Mouse (Mus musculus): ENCODE results near the gene Oit3. TPM values are rescaled to one million over a fixed set of nuclear protein-coding genes. Genes with fewer than 3 reads are reported as not detected.

The Oit3 gene
- total RNA-seq, 1 experiment from 2014 or later, result 0.35 TPM

GRCm38 (mm10) chr10:59378728-59379127, 62.9 kb downstream of the Oit3 start:
- ATAC-seq (ENCODE audit: extremely low read depth, insufficient number of reproducible peaks, low FRiP score, poor library complexity, severe bottlenecking), result no peak

GRCm38 (mm10) chr10:59377906-59378305, 63.7 kb downstream of the Oit3 start:
- ATAC-seq (ENCODE audit: extremely low read depth, insufficient number of reproducible peaks, low FRiP score, poor library complexity, severe bottlenecking), result no peak

Other genes starting within 250 kb of the Oit3 start
- gene Sept10, start 219.9 kb downstream of the Oit3 start, total RNA-seq (2017), result 8.5 and 9.8 TPM in 2 replicates
- gene Sowahc, start 219.8 kb downstream of the Oit3 start, total RNA-seq (2017), result 10.3 and 15.4 TPM in 2 replicates
- gene P4ha1, start 118.5 kb downstream of the Oit3 start, total RNA-seq (2017), result 17.1 and 19.8 TPM in 2 replicates
- 2.5 and 4.1 TPM in 2 replicates for gene Gm10273, start 46.1 kb downstream of the Oit3 start, total RNA-seq (2017)
- not detected in 2 replicates for gene Pla2g12b, start 38.1 kb downstream of the Oit3 start, total RNA-seq (2017)
- not detected in 2 replicates for gene Gm10322, start 174.3 kb upstream of the Oit3 start, total RNA-seq (2017)
- 15.8 and 17.7 TPM in 2 replicates for gene Mcu, start 174.9 kb upstream of the Oit3 start, total RNA-seq (2017)

Data from neutrophil, adult 5-6 weeks (primary cell).